Mouse (Mus musculus) embryonic facial prominence, embryonic 13.5 days (tissue): ENCODE data around the gene Zfp217. TPM values are rescaled to one million over a fixed set of nuclear protein-coding genes. Genes with fewer than 3 reads are reported as not detected.

Source experiments
- ATAC-seq: fragments of 200-750 bp; cut with Nextera tagmentation; 2 replicates; pipeline ENCODE4 v1.8.0; 2017; ENCODE audit warnings: low read depth; ENCODE audit not compliant: insufficient number of reproducible peaks, insufficient read depth, low FRiP score, low TSS enrichment
- H3K27ac ChIP-seq: fragments of 300-500 bp; sonication (generic); 2 replicates; pipeline ENCODE4 v1.5.1; 2015; ENCODE audit warnings: moderate library complexity, mild to moderate bottlenecking, inconsistent platforms
- H3K27me3 ChIP-seq: fragments of 300-500 bp; sonication (generic); 2 replicates; pipeline ENCODE4 v1.6.1; 2015; ENCODE audit warnings: mild to moderate bottlenecking, inconsistent platforms
- H3K36me3 ChIP-seq: fragments of 300-500 bp; sonication (generic); 2 replicates; pipeline ENCODE4 v1.6.1; 2015; ENCODE audit warnings: mild to moderate bottlenecking, inconsistent platforms
- H3K4me1 ChIP-seq: fragments of 300-500 bp; sonication (generic); 2 replicates; pipeline ENCODE4 v1.6.1; 2015; ENCODE audit warnings: inconsistent platforms
- H3K4me2 ChIP-seq: fragments of 300-500 bp; sonication (generic); 2 replicates; pipeline ENCODE4 v1.6.1; 2015; ENCODE audit warnings: moderate library complexity, mild to moderate bottlenecking, inconsistent platforms
- H3K4me3 ChIP-seq: fragments of 300-500 bp; sonication (generic); 2 replicates; pipeline ENCODE4 v1.5.1; 2015; ENCODE audit warnings: mild to moderate bottlenecking, inconsistent platforms
- H3K9ac ChIP-seq: fragments of 300-500 bp; sonication (generic); 2 replicates; pipeline ENCODE4 v1.6.1; 2015; ENCODE audit warnings: mild to moderate bottlenecking, inconsistent platforms
- H3K9me3 ChIP-seq: fragments of 300-500 bp; sonication (generic); 2 replicates; pipeline ENCODE4 v1.6.1; 2016; ENCODE audit warnings: inconsistent platforms
- WGBS: fragments of 180-500 bp; shearing (Covaris S2); methylation state at CpG from one replicate; pipeline ENCODE4 v1.1.7; 2015; ENCODE audit warnings: mixed read lengths; 5-methylcytosine and 5-hydroxymethylcytosine counted together
- polyA plus RNA-seq: library from polyadenylated mRNA; unstranded; fragments of >200 nt; fragmentation: Nextera tagmentation; extraction: Ambion mirVana; gene quantifications from 2 replicates; pipeline ENCODE4 v1.2.1, GENCODE M21; 2015

Gene Zfp217
- polyA plus RNA-seq, 1 experiment from 2014 or later = 4.7 TPM

- WGBS = 65% methylated on average over 5 of the region's 5 CpGs
- Histone ChIP-seq H3K9ac (no peak overlapping the region), H3K4me2 (no peak overlapping the region), H3K27me3 (no peaks in the 10 kb centered on the region), H3K27ac (no peak overlapping the region), H3K36me3 (peaks cover 70% of the 10 kb centered on the region), H3K4me3 (no peak overlapping the region), H3K4me1 (peaks cover 10% of the 10 kb centered on the region; the same call in 1 of the 2 replicates), H3K9me3 (no peaks in the 10 kb centered on the region)
- no peak for ATAC-seq
Measured at GRCm38 (mm10) chr2:170109528-170109927, 38.4 kb downstream of the Zfp217 start.

- Histone ChIP-seq H3K36me3 (peaks cover 53% of the 10 kb centered on the region), H3K9me3 (no peaks in the 10 kb centered on the region), H3K27me3 (no peaks in the 10 kb centered on the region), H3K27ac (no peak overlapping the region), H3K4me3 (no peak overlapping the region), H3K9ac (no peak overlapping the region), H3K4me2 (no peak overlapping the region), H3K4me1 (peaks cover 10% of the 10 kb centered on the region; the same call in 1 of the 2 replicates)
- WGBS = 84% methylated on average over 3 of the region's 3 CpGs
- ATAC-seq = no peak
Measured at GRCm38 (mm10) chr2:170107791-170108190, 40.1 kb downstream of the Zfp217 start.

GRCm38 (mm10) chr2:170106000-170106399, 41.9 kb downstream of the Zfp217 start:
- no peak overlapping the region for H3K27ac ChIP-seq
- H3K27me3 ChIP-seq = no peaks in the 10 kb centered on the region
- WGBS = 44% methylated on average over 9 of the region's 9 CpGs
- no peak overlapping the region for H3K4me3 ChIP-seq
- H3K9me3 ChIP-seq = no peaks in the 10 kb centered on the region
- no peak overlapping the region for H3K9ac ChIP-seq
- ATAC-seq = no peak; the same call in 1 of the 2 replicates
- peaks cover 35% of the 10 kb centered on the region for H3K36me3 ChIP-seq
- H3K4me1 ChIP-seq = peaks cover 10% of the 10 kb centered on the region; the same call in 1 of the 2 replicates
- no peak overlapping the region for H3K4me2 ChIP-seq

- Histone ChIP-seq H3K4me3 (no peak overlapping the region), H3K27me3 (no peaks in the 10 kb centered on the region), H3K4me2 (no peak overlapping the region), H3K9ac (no peak overlapping the region), H3K36me3 (peaks cover 19% of the 10 kb centered on the region), H3K9me3 (no peaks in the 10 kb centered on the region), H3K4me1 (peaks cover 10% of the 10 kb centered on the region; the same call in 1 of the 2 replicates), H3K27ac (no peak overlapping the region)
- ATAC-seq = no peak
- WGBS = 86% methylated on average over 6 of the region's 6 CpGs
Measured at GRCm38 (mm10) chr2:170104396-170104795, 43.5 kb downstream of the Zfp217 start.

GRCm38 (mm10) chr2:170103852-170104251, 44.1 kb downstream of the Zfp217 start:
- H3K9me3 ChIP-seq = no peaks in the 10 kb centered on the region
- H3K9ac ChIP-seq = no peak overlapping the region
- no peak overlapping the region for H3K4me2 ChIP-seq
- H3K27ac ChIP-seq = no peak overlapping the region
- WGBS = 47% methylated on average over 9 of the region's 9 CpGs
- no peaks in the 10 kb centered on the region for H3K27me3 ChIP-seq
- ATAC-seq = no peak
- H3K4me3 ChIP-seq = no peak overlapping the region
- peaks cover 10% of the 10 kb centered on the region; the same call in 1 of the 2 replicates for H3K4me1 ChIP-seq
- peaks cover 14% of the 10 kb centered on the region for H3K36me3 ChIP-seq

GRCm38 (mm10) chr2:170103341-170103740, 44.6 kb downstream of the Zfp217 start:
- ATAC-seq = no peak
- peaks cover 14% of the 10 kb centered on the region for H3K36me3 ChIP-seq
- H3K4me3 ChIP-seq = no peak overlapping the region
- no peak overlapping the region for H3K27ac ChIP-seq
- H3K27me3 ChIP-seq = no peaks in the 10 kb centered on the region
- WGBS = 77% methylated on average over 5 of the region's 5 CpGs
- no peaks in the 10 kb centered on the region for H3K9me3 ChIP-seq
- no peak overlapping the region for H3K9ac ChIP-seq
- H3K4me2 ChIP-seq = no peak overlapping the region
- H3K4me1 ChIP-seq = peaks cover 10% of the 10 kb centered on the region; the same call in 1 of the 2 replicates

GRCm38 (mm10) chr2:170101932-170102331, 46.0 kb downstream of the Zfp217 start:
- peaks cover 2% of the 10 kb centered on the region for H3K36me3 ChIP-seq
- H3K4me3 ChIP-seq = no peak overlapping the region
- ATAC-seq = no peak
- H3K27ac ChIP-seq = no peak overlapping the region
- peaks cover 10% of the 10 kb centered on the region; the same call in 1 of the 2 replicates for H3K4me1 ChIP-seq
- H3K9me3 ChIP-seq = no peaks in the 10 kb centered on the region
- H3K27me3 ChIP-seq = no peaks in the 10 kb centered on the region
- WGBS = 65% methylated on average over 7 of the region's 7 CpGs
- no peak overlapping the region for H3K9ac ChIP-seq
- H3K4me2 ChIP-seq = no peak overlapping the region

GRCm38 (mm10) chr2:170101132-170101531, 46.8 kb downstream of the Zfp217 start:
- 4% methylated on average over 12 of the region's 12 CpGs for WGBS
- Histone ChIP-seq H3K9me3 (no peaks in the 10 kb centered on the region), H3K4me1 (peaks cover 6% of the 10 kb centered on the region; the same call in 1 of the 2 replicates), H3K27me3 (no peaks in the 10 kb centered on the region), H3K36me3 (no peaks in the 10 kb centered on the region), H3K4me3 (no peak overlapping the region), H3K27ac (no peak overlapping the region), H3K4me2 (no peak overlapping the region), H3K9ac (no peak overlapping the region)
- ATAC-seq = no peak

- Histone ChIP-seq H3K4me2 (no peak overlapping the region), H3K9me3 (no peaks in the 10 kb centered on the region), H3K9ac (no peak overlapping the region), H3K4me3 (no peak overlapping the region), H3K4me1 (no peaks in the 10 kb centered on the region), H3K27me3 (no peaks in the 10 kb centered on the region), H3K27ac (no peak overlapping the region), H3K36me3 (no peaks in the 10 kb centered on the region)
- ATAC-seq = no peak
- WGBS = 85% methylated on average over 9 of the region's 9 CpGs
Measured at GRCm38 (mm10) chr2:170094871-170095270, 53.0 kb downstream of the Zfp217 start.

- Histone ChIP-seq H3K4me2 (no peak overlapping the region), H3K27ac (no peak overlapping the region), H3K4me1 (no peaks in the 10 kb centered on the region), H3K4me3 (no peak overlapping the region), H3K27me3 (no peaks in the 10 kb centered on the region), H3K9ac (no peak overlapping the region), H3K9me3 (no peaks in the 10 kb centered on the region), H3K36me3 (no peaks in the 10 kb centered on the region)
- ATAC-seq = no peak
- WGBS = 88% methylated on average over 17 of the region's 17 CpGs
Measured at GRCm38 (mm10) chr2:170094220-170094619, 53.7 kb downstream of the Zfp217 start.

- ATAC-seq = no peak
- Histone ChIP-seq H3K27me3 (no peaks in the 10 kb centered on the region), H3K4me3 (no peak overlapping the region), H3K27ac (no peak overlapping the region), H3K4me2 (no peak overlapping the region), H3K9me3 (no peaks in the 10 kb centered on the region), H3K4me1 (no peaks in the 10 kb centered on the region), H3K9ac (no peak overlapping the region), H3K36me3 (no peaks in the 10 kb centered on the region)
- 75% methylated on average over 10 of the region's 10 CpGs for WGBS
Measured at GRCm38 (mm10) chr2:170091563-170092443, 56.1 kb downstream of the Zfp217 start.

- Histone ChIP-seq H3K4me2 (no peak overlapping the region), H3K27ac (no peak overlapping the region), H3K4me1 (peaks cover 28% of the 10 kb centered on the region), H3K27me3 (no peaks in the 10 kb centered on the region), H3K4me3 (no peak overlapping the region), H3K9me3 (no peaks in the 10 kb centered on the region), H3K9ac (no peak overlapping the region), H3K36me3 (no peaks in the 10 kb centered on the region)
- 37% methylated on average over 15 of the region's 15 CpGs for WGBS
- ATAC-seq = no peak
Measured at GRCm38 (mm10) chr2:170078442-170079017, 69.4 kb downstream of the Zfp217 start.
